Mouse (Mus musculus): ENCODE measurements around the gene Fam214a. TPM values are rescaled to one million over a fixed set of nuclear protein-coding genes. Genes with fewer than 3 reads are reported as not detected.

The Fam214a gene
- polyA plus RNA-seq, 1 experiment from 2014 or later = 19.2 TPM

DNA sequence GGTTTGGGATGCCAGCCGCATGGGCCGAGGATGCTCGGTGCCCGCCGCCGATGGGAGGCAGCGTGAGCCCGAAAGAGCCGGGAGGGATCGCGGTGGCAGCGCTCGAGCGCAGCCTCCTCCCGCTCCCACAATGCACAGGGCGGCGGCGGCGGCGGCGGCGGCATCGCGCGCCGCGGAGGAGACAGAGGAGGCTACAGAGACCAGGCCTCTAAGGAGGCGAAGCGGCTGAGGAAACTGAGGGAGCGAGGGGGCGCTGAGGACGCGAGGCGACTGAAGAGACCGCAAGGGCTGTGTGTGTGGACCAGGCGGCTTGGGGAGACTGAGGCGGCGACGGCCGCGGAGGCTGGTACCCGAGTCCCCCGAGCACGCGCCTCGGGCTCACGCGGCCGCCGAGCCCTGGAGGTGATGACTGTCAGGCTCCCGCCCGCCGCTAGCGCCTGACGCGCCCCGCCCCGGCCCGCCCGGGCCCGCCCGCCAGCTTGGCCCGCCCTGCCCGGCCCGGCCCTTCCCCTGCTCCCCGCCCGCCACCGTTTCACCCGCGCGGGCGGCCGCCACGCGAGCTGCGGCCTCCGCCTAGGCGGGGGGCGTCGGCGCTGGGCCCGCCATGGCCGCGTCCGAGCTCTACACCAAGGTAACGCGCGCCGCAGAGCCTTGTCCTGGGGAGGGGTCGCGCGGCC, 118.5 kb downstream of the Fam214a start:
- peak overlapping the region; percentile 68 for H3K4me2 ChIP-seq
- no peaks in the 10 kb centered on the region for H3K9me3 ChIP-seq (replicated peaks)
- ATAC-seq (ENCODE audit: low FRiP score) = peak; percentile 94
- H3K36me3 ChIP-seq = no peaks in the 10 kb centered on the region
- peak overlapping the region; percentile 86 for H3K4me3 ChIP-seq (replicated peaks)
- peak overlapping the region; percentile 98 for H3K9ac ChIP-seq (replicated peaks)
- H3K27ac ChIP-seq (replicated peaks) = peak overlapping the region; percentile 98
- peaks cover 23% of the 10 kb centered on the region for H3K4me1 ChIP-seq
- under 1% methylated on average over 43 of the region's 92 CpGs for WGBS
- no peaks in the 10 kb centered on the region for H3K27me3 ChIP-seq (replicated peaks)

GRCm38 (mm10) chr9:75071706-75072192, 119.1 kb downstream of the Fam214a start:
- Histone ChIP-seq H3K27ac (replicated peaks) (peak overlapping the region; percentile 98), H3K4me2 (peak overlapping the region; percentile 68), H3K27me3 (replicated peaks) (no peaks in the 10 kb centered on the region), H3K4me1 (peaks cover 23% of the 10 kb centered on the region), H3K9ac (replicated peaks) (peak overlapping the region; percentile 98), H3K4me3 (replicated peaks) (peak overlapping the region; percentile 86), H3K36me3 (no peaks in the 10 kb centered on the region), H3K9me3 (replicated peaks) (no peaks in the 10 kb centered on the region)
- peak; percentile 39 for ATAC-seq (ENCODE audit: low FRiP score)
- WGBS = 0% methylated on average over 29 of the region's 29 CpGs

DNA sequence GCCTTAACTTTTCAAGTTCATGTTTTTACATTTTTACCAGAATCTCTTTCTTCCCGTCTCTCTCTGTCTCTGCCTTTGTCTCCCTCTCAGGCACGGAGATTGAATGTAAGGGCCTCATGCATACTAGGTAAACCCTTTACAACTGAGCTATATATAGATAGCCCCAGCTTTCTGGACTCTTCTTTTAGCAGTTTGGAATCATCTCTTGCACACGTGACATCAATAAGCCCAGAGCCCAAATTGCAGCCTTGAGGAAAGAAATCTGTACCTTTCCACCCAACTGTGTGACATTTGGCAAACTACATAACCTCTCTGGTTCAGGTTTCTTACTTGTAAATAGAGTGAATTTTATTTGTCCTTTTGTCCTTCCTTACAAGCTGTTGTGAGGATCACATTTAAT, 119.7 kb downstream of the Fam214a start:
- no peaks in the 10 kb centered on the region for H3K27me3 ChIP-seq (replicated peaks)
- peaks cover 23% of the 10 kb centered on the region for H3K4me1 ChIP-seq
- H3K36me3 ChIP-seq = no peaks in the 10 kb centered on the region
- H3K9me3 ChIP-seq (replicated peaks) = no peaks in the 10 kb centered on the region
- peak overlapping the region; percentile 98 for H3K9ac ChIP-seq (replicated peaks)
- H3K4me3 ChIP-seq (replicated peaks) = peak overlapping the region; percentile 86
- 16% methylated on average over 3 of the region's 3 CpGs for WGBS
- ATAC-seq (ENCODE audit: low FRiP score) = no peak
- peak overlapping the region; percentile 68 for H3K4me2 ChIP-seq
- peak overlapping the region; percentile 98 for H3K27ac ChIP-seq (replicated peaks)

DNA sequence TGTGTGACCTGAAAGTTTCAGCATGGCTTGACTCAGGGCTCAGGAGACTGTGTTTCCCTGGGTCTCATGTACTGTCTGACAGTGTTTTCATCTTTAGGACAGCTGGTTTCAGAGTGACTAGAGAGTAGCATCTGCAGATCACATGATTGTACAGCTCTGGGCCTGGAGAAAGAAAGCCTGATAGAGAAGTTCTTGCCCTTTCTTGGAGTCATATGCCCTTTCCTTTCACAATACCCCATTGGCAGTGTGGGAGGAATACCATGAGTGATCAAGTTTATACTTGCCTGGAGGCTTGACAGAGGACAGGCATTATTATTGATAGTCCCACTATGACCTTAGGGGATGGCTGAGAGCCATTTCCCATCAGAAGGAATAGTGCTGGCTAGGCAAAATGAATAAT, 124.5 kb downstream of the Fam214a start:
- Histone ChIP-seq H3K4me2 (no peak overlapping the region), H3K9ac (replicated peaks) (no peak overlapping the region), H3K27me3 (replicated peaks) (no peaks in the 10 kb centered on the region), H3K9me3 (replicated peaks) (no peaks in the 10 kb centered on the region), H3K4me1 (peaks cover 14% of the 10 kb centered on the region), H3K27ac (replicated peaks) (no peak overlapping the region), H3K36me3 (no peaks in the 10 kb centered on the region), H3K4me3 (replicated peaks) (no peak overlapping the region)
- no peak for ATAC-seq (ENCODE audit: low FRiP score)

Other genes with a start within 250 kb of the Fam214a start
- gene Onecut1, start 91.0 kb upstream of the Fam214a start, polyA plus RNA-seq (2015; fragmentation: Nextera tagmentation; extraction: Ambion mirVana) = 2.6 and 3.5 TPM in 2 replicates
- gene Arpp19, start 84.7 kb downstream of the Fam214a start, polyA plus RNA-seq (2015; fragmentation: Nextera tagmentation; extraction: Ambion mirVana) = 202 and 222 TPM in 2 replicates
- gene Myo5a, start 118.1 kb downstream of the Fam214a start, polyA plus RNA-seq (2015; fragmentation: Nextera tagmentation; extraction: Ambion mirVana) = 29.5 and 35.6 TPM in 2 replicates